Mouse (Mus musculus) cortical plate, adult 2 months (tissue): ENCODE data around the gene Slc18a2. TPM values are rescaled to one million over a fixed set of nuclear protein-coding genes. Genes with fewer than 3 reads are reported as not detected.

Experiments
- H3K27ac ChIP-seq: fragments of 200-500 bp; 2 replicates; pipeline ENCODE4 v1.5.1; 2012; ENCODE audit warnings: low read length, control low read depth, inconsistent platforms; ENCODE audit not compliant: insufficient read depth
- H3K4me1 ChIP-seq: fragments of 200-500 bp; 2 replicates; pipeline ENCODE4 v1.6.1; 2011; ENCODE audit warnings: low read length; ENCODE audit not compliant: control insufficient read depth, insufficient read depth
- H3K4me3 ChIP-seq: fragments of 200-500 bp; 2 replicates; pipeline ENCODE4 v1.5.1; 2011; ENCODE audit warnings: mild to moderate bottlenecking, low read length, control low read depth; ENCODE audit not compliant: insufficient read depth
- CTCF ChIP-seq: fragments of 200-500 bp; IDR thresholded peaks from 2 replicates; pipeline ENCODE4 v1.5.1; 2011; ENCODE audit warnings: mild to moderate bottlenecking, control low read depth, low read length; ENCODE audit not compliant: insufficient read depth; ENCODE audit errors: extremely low read depth
- POLR2A ChIP-seq: fragments of 200-500 bp; IDR thresholded peaks from 2 replicates; pipeline ENCODE4 v1.6.1; 2011; ENCODE audit warnings: mild to moderate bottlenecking, low read length, control low read depth; ENCODE audit not compliant: insufficient read depth; ENCODE audit errors: extremely low read depth
- polyA plus RNA-seq: library from polyadenylated mRNA; depleted of rRNA; stranded (reverse); fragments of >200 nt; gene quantifications from 2 replicates; pipeline ENCODE4 v1.2.3, GENCODE M21; 2012

Slc18a2 gene
- polyA plus RNA-seq, 1 experiment, result 0.08 TPM

DNA sequence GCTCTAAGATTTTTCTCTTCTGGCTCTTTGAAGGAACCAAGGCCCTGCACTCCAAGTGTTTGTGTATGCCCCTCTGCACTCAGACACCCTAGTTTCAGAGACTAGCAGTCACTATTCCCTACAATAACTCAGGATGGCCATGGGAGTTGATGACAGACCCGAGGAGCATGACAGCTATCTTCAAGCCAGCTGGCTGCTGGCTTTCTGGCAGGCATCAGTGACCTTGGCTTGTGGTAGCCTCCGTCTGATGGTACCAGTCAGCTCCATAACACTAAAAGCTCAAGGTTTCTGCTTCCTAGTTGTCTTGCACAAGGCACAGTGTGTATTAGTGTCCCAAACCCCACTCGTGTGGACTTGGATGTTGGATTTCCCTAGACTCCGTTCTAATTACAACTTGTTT, 18.7 kb upstream of the Slc18a2 start:
- H3K4me3 ChIP-seq, result no peak overlapping the region
- no peaks in the 10 kb centered on the region for H3K4me1 ChIP-seq
- no peak for TF ChIP-seq POLR2A
- TF ChIP-seq CTCF, result no peak
- no peak overlapping the region for H3K27ac ChIP-seq

GRCm38 (mm10) chr19:59243057-59243456, 17.6 kb upstream of the Slc18a2 start:
- TF ChIP-seq CTCF, result no peak
- TF ChIP-seq POLR2A, result no peak
- no peaks in the 10 kb centered on the region for H3K4me1 ChIP-seq

GRCm38 (mm10) chr19:59248144-59248543, 12.6 kb upstream of the Slc18a2 start:
- TF ChIP-seq CTCF (no peak), POLR2A (no peak)

More at GRCm38 (mm10) chr19:59243057-59243456, 17.6 kb upstream of the Slc18a2 start:
- Histone ChIP-seq H3K4me3 (no peak overlapping the region), H3K27ac (no peak overlapping the region)

DNA sequence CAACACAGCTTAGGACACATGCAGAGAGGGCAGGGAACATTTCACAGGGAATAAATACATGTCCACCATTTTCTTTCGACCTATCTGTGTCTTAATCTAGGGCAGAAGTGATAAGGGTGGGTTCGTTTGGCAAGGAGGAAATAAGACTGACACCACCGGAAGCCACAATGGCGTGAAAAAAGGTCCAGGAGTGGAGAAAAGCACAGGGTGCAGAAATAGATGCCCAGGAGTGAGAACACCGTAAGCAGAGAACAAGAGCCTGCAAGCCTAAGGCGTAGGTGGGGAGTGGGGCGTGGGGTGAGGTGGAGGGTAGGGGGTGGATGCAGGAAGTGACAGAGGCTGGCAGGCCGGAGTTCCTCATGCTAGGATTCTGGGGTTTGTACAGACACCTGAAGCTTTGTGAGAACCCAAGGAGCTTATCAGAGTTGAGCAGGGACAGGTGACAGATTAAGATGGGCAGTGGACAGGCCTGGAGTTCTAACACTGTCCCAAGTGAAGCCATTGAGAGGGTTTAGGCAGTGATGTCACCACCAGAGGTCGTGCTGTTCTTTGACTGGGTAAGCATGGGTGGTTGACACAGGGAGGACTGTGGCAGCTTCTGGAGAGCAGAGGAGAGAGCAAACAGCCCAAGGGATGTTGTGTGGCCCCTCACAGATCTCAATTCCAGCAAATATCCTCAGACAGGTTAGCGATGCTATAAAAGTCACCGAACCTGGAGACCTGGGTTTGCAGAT, 12.0 kb upstream of the Slc18a2 start:
- H3K4me3 ChIP-seq, result no peak overlapping the region
- no peaks in the 10 kb centered on the region for H3K4me1 ChIP-seq
- no peak overlapping the region for H3K27ac ChIP-seq
- TF ChIP-seq CTCF, result no peak
- no peak for TF ChIP-seq POLR2A

More at GRCm38 (mm10) chr19:59248144-59248543, 12.6 kb upstream of the Slc18a2 start:
- H3K27ac ChIP-seq, result no peak overlapping the region
- no peak overlapping the region for H3K4me3 ChIP-seq
- H3K4me1 ChIP-seq, result no peaks in the 10 kb centered on the region

- TF ChIP-seq POLR2A, result no peak
- TF ChIP-seq CTCF, result no peak
- no peak overlapping the region for H3K27ac ChIP-seq
- H3K4me1 ChIP-seq, result no peaks in the 10 kb centered on the region
- no peak overlapping the region for H3K4me3 ChIP-seq
Measured at GRCm38 (mm10) chr19:59252651-59253050, 8.0 kb upstream of the Slc18a2 start.

DNA sequence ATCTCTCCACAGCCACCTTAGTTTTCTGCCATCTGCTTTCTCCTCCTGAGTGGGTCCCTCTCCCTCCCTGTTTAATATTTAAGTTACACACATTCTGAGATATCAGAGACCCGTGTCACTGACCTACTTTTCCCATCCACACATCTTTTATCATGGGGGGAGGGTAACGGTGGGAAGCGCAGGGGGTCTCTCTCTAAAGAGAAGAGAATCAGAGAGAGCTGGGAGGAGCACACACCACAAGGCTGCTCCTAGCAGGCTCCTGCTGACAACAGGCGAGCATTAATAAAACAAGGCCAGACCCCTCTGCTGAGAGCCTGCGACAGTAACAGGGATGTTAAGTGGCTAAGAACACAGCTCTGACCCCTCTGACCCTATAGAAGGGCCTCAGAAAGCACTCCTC, 1.1 kb upstream of the Slc18a2 start:
- Histone ChIP-seq H3K4me1 (no peaks in the 10 kb centered on the region), H3K4me3 (no peak overlapping the region), H3K27ac (no peak overlapping the region)
- no peak for TF ChIP-seq CTCF
- TF ChIP-seq POLR2A, result no peak

DNA sequence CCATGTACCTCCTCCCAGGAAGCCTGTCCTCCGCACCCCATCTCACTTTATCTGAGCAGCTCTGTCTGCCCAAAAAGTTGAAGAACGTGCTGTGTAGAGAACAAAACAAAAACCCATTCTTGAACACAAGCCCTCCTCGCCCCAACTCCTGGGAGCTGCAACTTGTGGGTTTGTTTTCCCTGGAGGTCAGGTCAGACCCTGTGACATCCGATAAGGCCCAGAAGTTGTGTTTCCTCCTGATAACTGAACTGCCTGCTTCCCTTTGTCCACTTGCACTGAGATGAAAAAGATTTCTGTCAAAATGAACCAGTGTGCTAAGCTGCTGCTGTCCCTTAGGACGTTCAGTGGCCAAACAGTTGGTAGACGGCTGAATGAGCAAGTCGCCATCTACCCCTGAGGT, 908 bp downstream of the Slc18a2 start:
- Histone ChIP-seq H3K4me3 (no peak overlapping the region), H3K27ac (no peak overlapping the region), H3K4me1 (no peaks in the 10 kb centered on the region)
- TF ChIP-seq POLR2A, result no peak
- no peak for TF ChIP-seq CTCF

GRCm38 (mm10) chr19:59263171-59263570, 2.5 kb downstream of the Slc18a2 start:
- TF ChIP-seq POLR2A (no peak), CTCF (no peak)
- H3K4me3 ChIP-seq, result no peak overlapping the region
- H3K4me1 ChIP-seq, result no peaks in the 10 kb centered on the region
- H3K27ac ChIP-seq, result no peak overlapping the region

- Histone ChIP-seq H3K4me3 (no peak overlapping the region), H3K4me1 (no peaks in the 10 kb centered on the region), H3K27ac (no peak overlapping the region)
- TF ChIP-seq POLR2A, result no peak
- TF ChIP-seq CTCF, result no peak
Measured at GRCm38 (mm10) chr19:59264838-59265532, 4.3 kb downstream of the Slc18a2 start.

- H3K4me1 ChIP-seq, result no peaks in the 10 kb centered on the region
- H3K27ac ChIP-seq, result no peak overlapping the region
- no peak overlapping the region for H3K4me3 ChIP-seq
- TF ChIP-seq POLR2A (no peak), CTCF (no peak)
Measured at GRCm38 (mm10) chr19:59265907-59266306, 5.2 kb downstream of the Slc18a2 start.
